Mouse (Mus musculus) layer of hippocampus, adult 9-10 months (tissue): ENCODE measurements around the gene Ctsk.
A peak's percentile ranks its signal among the peaks of the same experiment; 100 is the strongest.

Experiments used
- DNase-seq: peaks from one replicate; pipeline ENCODE4 v3.0.0; 2022; ENCODE audit warnings: low spot score

The Ctsk gene

DNA sequence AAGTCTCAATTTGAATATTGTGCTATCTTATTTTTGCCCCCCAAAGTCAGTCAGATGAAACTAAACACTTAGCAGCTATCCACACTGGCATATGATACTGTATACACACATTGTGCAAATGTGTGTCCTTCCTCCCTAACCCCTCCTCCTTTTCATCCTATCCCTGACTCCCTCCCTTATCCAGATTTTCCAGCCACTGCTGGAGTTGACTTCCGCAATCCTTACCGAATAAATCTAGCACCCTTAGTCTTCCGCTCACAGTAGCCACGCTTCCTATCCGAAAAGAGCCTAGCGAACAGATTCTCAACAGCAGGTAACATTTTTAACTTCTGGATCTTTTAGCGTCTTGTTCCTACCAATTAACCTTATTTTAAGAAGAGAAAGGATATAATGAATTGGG is at the start of gene Ctsk:
Gene Ctsk, plus strand, starts transcription at position 233 of the 400 bp plus-strand sequence.
- DNase-seq = no peak

DNA sequence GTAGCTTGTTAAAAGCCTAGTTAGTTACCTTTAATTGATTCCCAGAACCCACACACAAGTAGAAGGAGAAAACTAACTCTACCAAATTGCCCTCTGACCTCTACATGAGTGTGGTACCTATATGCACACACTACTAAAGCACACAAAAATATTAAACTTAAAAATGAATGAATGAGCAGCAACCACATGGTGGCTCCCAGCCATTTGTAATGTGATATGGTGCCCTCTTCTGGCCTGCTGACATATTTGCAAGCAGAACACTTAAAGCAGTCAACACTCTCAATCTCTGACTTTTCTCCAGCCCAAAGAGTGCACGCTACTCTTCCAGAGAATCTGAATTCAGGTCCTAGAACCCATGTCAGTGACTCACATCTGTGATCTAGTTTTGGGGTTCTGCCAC is 48.6 kb upstream of the Ctsk start:
- no peak for DNase-seq

DNA sequence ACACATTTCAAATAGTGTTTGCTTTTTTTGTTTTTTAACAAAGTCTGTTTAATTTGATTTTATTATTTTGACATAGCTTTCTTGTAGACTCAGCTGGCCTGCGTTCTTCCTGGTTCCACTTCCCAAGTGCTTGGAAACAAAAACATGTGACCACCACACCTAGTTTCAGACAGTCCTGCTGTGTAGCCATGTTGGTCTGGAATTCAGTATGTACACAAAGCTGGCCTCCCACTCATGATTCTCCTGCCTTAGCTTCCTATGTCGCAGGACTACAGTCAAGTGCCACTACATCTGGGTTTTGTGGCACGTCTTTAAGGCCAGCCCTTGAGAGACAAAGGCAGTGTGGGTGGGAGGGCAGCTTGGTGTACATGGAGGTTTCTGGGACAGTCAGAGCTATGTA is 48.1 kb upstream of the Ctsk start:
- no peak for DNase-seq

DNA sequence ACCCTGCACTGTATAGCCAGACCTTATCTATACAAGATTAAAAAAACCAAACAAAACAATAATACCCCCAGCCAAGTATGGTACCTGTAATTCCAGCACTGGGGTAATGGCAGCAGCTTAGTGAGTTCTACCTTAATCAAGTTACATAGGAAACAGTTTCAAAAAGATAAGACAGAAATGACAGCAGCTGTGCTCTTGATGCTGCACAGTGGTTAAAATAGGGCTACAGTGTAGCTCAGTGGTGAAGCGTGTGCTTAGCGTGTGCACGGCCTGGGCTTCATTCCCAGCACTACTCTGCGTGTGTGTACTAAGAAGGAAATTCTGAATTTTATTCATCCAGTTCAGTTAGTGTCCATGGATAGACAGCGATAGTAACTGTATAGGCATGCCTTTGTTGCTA is 42.7 kb upstream of the Ctsk start:
- no peak for DNase-seq

DNA sequence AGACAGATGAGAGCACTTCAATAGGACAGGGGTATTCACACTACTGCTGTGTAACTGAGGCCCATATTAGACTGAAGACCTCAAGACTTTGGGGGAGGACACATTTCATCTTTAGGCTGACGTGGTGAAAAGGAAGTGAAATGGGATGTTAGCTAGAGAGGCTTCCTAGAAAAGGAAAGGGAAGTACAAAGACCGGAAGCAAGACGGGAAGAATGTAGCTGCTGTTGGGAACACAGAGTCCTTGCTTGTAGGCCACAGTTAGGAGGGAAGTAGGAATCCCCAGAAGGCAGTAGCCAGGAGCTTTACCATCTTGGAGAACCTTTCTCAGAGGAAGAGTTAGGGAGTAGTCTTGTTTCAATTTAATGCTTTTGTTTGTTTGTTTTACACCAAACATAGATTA is 41.3 kb upstream of the Ctsk start:
- DNase-seq = no peak

DNA sequence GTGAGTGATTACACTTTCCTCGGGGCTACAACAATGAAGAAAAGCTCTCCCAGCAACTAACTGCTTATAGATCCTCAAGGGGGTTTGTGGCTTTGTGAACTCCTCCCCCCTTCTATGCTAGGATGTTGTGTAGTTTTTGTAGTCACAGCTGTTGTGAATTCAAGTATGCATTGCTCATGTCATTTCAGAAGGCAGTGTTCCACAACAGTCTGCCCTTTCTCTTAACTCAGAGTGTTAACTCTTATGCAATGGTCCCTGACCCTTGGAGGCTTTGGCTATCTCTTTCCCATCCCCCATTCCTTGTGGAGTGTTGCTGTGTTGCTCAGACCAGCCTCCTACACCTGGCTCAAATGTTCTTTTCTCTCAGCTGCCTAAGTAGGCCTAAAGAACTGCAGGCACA is 39.7 kb upstream of the Ctsk start:
- no peak for DNase-seq

DNA sequence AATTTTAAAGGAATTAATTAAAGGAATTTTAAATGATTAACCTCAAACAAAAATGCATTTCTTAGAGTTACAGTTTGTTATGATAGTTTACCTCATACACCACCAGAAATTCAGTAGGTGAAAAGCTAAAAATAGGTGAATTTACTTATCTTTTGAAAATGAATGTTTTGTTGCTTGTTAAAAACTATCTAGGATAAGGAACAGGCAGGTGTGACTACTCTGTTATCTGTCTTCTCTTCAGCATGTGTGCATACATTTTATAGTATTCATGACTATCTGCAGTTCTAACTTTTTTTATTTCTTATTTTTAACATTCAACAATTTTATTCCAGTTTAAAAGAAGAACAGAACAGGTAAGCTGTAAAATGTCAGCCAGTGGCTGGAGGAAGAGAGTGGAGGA is 35.2 kb upstream of the Ctsk start:
- DNase-seq = no peak

DNA sequence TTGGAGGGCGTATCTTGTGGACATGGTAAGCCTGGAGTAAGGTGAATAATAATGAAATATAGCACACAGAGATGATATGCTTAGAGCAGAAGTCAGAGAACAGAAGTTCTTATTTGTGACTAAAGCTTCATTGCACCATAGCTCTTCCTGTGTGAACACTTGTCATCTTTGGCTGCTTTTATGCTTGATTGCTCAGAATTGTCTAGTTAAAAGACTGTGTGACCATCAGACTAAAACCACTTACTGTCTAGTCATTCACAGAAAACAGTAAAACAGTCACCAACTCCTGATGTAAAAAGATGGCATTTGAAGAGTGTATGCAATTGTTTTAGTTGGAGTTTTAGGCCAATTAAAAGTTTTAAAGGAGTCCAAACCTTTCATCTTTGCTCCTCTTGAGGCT is 20.1 kb upstream of the Ctsk start:
- DNase-seq = no peak

DNA sequence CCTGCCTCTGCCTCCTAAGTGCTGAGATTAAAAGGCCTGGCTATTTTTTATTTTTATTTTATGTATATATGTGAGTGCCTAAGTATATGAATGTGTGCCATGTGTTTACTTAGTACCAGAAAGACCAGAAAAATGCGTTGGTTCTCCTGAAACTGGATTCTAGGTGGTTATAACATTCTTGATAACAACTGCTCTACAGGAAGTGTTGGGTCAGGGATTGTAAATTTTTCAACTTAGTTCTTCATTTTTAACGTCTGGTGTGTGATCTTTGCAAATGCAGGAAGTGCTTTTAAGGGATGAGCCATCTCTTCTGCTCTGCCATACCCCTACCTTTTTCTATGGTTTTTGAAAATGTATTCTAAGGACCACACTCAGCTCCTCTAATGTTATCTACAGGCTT is 12.6 kb upstream of the Ctsk start:
- DNase-seq = no peak

DNA sequence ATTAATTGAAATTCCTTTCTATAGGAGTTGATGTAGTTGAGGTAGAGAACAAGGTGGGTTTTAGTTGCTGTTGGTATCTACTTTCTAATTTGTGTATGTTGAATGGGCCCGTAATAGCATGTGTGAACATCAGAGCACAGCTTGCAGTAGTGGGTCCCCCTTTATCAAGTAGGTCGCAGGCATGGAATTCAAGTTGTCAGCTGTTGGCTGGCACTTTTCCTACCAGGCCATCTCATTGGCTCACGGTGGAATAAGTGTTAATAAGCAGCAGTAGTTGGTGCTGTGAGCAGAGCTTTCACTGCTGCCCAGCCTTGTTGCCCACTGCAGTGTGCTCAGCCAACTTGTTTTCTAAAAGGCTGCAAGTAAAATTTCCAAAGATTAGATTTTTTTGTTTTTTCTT is 10.4 kb upstream of the Ctsk start:
- DNase-seq = no peak

DNA sequence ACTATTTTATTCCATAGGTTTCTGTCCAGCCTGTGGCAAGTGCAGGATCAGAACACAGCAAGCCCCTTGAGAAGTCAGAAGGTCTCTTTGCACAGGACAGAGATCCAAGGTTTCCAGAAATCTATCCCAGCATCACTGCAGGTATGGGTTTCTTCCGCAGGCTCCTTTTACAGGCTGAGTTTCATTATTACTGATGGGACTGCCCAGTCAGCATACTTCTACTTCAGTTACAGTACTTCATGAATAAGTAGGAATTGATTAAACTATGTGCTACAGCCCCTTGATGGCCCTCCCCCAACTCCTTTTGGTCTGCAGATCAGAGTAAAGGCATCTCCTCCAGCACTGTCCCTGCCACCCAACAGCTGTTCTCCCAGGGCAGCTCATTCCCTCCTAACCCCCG is 8.8 kb upstream of the Ctsk start:
- no peak for DNase-seq

DNA sequence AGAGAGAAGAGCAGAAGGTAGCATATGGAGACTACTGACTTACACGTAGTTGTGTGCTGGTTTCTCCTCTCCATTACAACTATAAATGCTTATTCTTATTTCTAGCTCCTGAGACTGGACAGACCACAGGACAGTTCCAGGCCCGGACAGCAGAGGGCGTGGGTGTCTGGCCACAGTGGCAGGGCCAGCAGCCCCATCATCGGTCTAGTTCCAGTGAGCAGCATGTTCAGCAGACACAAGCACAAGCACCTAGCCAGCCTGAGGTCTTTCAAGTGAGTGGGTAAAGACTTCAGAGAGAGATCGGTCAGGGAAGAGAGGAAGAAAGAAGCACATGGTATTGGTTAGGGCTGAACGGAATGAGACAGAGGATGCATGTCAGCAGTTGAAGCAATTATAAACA is 4.7 kb upstream of the Ctsk start:
- no peak for DNase-seq

DNA sequence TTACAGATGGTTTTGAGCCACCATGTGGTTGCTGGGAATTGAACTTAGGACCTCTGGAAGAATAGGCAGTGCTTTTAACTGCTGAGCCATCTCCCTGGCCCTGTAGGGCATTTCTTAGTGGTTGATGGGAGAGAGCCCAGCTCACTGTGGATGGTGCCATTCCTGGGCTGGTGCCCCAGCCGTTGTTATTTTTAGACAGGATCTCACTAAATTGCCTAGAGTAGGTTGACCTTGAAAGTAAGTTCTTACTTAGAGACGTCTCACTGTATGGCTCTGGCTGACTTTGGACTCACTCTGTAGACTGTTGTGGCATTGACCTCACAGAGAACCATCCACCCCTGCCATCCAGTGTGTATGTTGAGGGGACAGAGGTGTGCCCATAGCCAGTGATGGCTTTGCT is 827 bp upstream of the Ctsk start:
- DNase-seq = no peak

DNA sequence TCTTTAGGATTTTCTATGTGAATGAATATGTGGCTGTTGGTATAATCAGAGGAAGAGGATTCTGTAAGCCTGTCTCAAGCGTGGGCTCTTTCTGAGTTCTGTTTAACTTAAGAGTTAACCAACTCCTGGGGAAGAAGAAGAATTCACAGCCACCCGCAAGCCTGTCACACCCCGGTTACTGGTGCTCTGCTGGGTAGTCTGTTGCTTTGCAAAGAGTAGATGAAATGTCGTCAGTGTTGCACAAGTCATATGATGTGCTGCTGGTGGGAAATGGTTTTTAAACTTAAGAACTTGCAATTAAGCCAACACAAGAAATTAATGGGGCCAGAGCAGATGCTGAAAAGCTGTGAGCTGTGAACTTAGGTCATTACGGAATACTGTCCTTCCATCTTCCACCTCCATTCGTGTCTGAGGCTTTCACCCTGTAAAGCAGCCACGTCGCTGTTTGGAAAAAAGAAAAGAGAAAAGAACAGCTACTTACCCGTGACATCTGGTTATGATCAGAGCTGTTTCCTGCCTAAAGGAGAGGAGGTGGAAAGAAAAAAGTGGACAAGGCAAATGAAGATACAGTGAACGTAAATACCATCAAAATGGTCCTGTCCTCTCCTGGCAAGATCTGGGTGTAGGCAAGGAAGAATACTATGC is 562 bp downstream of the Ctsk start:
- no peak for DNase-seq

DNA sequence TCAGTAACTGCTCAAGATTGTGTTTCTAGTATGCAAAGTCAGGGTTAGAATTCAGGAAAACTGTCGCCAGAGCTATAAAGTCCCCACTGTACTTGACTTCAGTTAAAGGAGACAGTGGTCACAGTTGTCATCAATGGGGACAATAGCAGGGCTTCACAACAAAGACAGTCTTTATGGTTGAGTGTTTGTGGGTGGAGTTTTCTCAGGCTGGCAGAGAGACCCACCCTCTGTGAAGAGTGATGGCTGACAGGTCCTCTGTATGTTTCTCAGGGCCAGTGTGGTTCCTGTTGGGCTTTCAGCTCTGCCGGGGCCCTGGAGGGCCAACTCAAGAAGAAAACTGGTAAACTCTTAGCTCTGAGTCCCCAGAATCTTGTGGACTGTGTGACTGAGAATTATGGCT is 3.3 kb downstream of the Ctsk start:
- no peak for DNase-seq

DNA sequence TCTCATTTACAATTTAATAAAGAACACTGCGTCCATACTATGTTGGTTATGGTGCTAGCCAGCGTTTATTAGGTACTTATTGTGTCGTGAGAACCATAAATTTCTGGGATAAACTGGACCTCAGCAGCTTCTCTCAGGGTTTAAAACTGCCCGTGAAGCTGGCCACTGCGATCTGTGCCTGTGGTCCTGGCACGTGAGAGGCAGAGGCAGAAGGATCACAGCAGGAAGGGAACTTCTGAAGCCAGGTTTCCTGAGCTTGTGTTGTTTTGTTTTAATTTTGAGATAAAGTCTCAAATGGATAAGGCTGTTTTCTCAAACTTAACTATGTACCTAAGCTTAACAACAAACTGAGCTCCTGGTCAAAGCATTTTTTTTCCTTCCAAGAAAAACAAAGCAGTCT is 10.3 kb downstream of the Ctsk start:
- DNase-seq = no peak

DNA sequence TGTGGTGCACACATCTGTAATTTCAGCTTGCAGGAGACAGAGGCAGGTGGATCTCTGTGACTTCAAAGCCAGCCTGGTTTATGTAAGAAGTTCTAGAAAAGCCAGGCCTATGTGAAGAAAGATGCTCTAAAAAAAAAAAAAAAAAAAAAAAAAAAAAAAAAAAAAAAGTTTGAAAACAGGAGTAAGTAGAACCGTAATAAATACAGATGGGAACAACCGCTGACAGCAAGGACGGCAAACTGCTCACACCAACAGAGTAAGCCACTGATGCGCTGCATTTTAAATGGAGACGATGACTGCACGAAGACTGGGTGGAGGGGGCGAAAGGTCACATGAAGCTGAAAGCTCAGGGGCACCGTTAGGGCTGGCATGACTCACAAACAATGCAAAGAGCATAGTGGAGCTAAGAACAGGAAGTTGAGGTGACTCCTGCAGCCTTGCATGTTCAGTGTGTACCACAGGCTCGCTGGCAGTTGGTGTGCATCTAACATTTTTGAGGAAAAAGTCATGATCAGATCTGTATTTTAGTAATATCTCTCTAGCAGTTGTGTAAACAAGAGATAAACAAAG is 12.6 kb downstream of the Ctsk start:
- DNase-seq = no peak

DNA sequence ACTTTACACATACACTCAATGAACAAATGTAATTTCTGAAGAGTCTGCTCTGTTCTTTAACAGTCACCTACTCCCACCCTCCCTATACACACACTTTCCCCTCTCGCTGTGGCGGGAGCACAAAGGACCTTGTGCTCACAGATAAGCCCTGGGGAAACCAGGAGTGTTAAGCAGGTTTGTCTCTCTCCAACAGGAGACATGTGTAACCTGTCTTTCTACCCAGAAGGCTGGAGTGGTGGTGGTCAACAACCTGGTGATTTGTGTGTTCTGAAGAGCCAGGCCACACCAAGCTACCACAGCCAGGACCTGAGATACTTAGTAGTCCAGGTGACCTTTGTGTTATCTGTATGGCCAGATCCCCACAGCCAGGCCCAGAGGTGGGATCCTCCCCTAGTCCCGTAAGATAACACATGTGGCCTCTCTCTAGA is 17.6 kb downstream of the Ctsk start:
- DNase-seq = no peak

DNA sequence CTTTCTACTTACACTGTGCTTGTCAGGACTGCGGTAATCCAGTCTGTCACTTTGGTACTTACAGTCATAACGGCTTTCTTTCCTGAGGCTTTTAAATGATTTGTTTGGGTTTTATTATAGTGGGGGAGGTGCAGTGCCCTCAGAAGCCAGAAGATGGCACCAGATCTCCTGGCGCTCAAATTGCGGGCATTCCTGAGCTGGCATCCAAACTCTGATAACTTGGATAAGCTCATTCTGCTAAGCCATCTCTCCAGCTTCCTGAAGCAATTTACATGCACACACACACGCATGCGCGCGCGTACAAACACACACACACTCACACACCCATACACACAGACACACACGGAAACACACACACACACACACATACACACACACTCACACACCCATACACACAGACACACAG is 18.4 kb downstream of the Ctsk start:
- peak; percentile 60 for DNase-seq

DNA sequence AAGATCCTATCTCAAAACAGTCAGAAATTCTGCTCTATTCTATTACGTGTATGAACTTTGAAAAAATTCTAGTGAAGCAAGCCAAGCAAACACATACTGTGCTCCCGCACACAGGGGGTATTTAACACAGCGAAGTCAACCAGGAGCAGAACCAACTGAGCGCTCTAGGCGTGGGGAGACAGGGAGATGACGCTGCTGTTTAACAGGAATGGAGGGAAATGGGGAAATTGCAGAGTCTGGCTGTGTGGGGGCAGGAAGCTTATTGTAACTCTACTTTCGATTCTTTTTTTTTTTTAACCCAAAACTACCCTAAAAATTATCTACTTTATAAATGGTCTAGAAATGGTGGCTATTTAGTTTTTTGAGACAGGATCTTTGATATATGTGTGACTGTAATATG is 19.8 kb downstream of the Ctsk start:
- no peak for DNase-seq

DNA sequence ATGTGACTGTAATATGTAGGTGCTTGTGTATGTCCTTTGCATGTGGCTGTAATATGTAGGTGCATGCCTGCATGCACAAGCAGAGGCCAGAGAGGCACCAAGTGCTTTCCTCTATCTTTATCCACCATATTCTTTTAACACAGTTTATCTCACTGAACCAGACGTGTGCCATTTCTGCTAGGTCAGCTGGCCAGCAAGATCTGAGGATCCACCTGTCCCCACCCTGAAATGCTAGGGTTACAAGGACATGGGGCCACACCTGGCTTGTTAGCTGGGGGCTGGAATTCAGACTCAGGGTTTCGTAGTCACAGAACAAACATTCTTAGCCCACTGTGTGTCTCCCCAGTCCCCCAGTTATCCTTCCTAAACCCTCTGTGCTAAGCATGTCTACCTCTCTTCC is 20.3 kb downstream of the Ctsk start:
- no peak for DNase-seq

DNA sequence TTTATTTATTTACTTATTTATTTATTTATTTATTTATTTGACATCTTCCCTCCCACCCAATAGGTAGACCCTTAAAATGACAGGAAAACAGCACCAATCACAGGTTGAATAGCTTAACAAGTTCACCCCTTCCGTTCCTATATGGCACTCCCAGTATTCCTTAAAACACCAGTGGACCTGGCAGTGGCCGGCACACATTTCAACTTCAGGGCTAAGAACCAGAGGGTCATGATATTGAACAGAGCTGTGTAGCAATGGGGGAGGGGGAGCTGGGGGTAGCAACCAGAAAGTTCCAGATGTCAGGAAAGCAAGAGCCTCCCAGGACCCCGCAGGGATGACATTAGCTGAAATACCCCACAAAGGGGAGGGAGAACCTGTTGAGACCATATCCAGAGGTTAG is 21.0 kb downstream of the Ctsk start:
- DNase-seq = no peak

DNA sequence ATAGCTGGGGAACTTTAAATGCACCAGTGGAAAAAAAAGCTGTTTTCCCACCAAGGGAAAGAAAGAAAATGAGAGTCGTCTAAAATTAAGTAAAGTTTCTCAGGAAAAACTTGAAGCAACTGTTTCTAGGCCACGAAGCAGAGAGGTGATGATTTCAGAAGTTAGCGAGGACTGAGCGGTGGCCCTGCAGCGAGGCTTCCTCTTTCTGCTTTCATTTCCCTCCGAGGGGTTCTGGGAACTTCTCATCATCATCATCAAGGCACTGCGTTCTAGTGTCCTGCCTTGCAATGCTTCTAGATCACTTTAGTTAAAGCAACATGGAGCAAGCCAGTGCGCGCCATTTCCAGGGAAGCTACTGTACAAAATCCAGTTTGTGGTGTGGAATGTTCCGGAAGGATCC is 22.1 kb downstream of the Ctsk start:
- DNase-seq = no peak

DNA sequence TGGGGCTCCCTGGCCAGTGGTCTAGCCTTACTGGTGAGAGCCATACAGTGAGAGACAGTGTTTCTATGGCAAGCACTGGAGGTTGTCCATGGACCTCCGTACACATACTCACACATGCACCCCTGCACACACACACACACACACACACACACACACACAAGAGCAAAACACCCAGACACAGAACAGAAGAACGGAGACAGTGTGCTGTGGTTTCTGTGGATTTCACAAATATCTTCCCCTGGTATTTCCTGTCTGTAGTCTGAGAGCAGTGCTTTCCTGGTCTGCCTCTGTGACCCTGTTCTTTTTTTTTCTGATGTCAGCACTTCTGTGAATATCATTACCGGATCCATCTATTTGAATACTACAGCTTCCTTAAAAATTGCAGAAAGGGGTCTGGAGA is 24.6 kb downstream of the Ctsk start:
- DNase-seq = no peak

DNA sequence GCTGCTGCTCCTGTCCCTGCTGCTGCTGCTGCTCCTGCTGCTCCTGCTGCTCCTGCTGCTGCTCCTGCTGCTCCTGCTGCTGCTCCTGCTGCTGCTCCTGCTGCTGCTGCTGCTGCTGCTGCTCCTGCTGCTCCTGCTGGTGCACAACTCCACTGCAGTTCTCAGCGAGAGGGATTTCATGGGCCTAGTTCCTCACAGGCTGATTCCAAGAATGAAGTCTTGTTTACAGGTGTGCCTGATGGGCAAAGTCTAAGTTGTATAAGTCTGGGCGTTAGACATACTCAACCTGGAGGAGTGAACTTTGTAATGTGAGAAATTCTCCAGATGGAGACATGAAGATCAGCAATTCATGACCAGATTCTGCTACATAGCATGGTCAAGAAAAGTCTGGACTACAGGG is 25.6 kb downstream of the Ctsk start:
- no peak for DNase-seq
